Mouse (Mus musculus): Measurements from ENCODE around the gene Krt31. TPM values are rescaled to one million over a fixed set of nuclear protein-coding genes. Genes with fewer than 3 reads are reported as not detected.
A peak's percentile ranks its signal among the peaks of the same experiment; 100 is the strongest.

Gene Krt31
- total RNA-seq, 2 experiments from 2014 or later, result not detected

DNA sequence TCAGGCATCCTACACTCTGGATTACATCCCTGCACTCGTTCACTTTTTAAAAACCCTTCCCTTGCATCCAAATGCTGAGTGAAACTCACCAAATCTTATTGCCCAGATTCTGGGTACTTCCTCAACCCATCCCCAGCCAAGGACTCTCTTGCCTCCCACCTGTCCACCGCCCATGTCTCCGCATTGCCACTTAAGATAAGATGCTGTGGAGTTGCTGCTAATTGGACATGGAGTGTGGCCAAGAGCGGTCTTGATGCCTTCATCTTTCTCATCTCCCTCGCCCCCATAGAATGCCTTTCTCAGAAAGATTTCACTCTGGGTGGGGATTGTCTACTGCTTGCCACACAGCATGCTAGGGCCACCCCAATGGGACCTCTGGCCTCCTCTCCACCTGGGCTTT lies 42.0 kb downstream of the Krt31 start:
- DNase-seq, result no peak
- intact Hi-C loops (cut with DNase I), result no loop called here

DNA sequence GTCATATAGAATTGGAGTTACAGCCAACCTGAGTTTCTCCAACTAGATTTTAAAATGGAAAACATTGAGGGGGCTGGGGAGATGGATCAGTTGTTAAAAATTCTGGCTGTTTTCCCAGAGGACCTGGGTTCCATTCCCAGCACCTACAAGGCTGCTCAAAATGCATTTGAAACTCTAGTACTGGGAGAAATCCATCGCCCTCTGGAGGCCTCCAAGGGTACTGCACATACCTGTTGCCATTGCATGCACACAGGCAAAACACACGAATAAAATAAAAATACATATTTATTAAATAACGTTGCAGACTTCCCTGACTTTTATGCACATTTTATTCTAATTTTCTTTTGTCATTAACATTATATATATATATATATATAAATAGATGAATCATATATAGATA lies 43.7 kb downstream of the Krt31 start:
- intact Hi-C loops (cut with DNase I), result no loop called here
- DNase-seq, result no peak

DNA sequence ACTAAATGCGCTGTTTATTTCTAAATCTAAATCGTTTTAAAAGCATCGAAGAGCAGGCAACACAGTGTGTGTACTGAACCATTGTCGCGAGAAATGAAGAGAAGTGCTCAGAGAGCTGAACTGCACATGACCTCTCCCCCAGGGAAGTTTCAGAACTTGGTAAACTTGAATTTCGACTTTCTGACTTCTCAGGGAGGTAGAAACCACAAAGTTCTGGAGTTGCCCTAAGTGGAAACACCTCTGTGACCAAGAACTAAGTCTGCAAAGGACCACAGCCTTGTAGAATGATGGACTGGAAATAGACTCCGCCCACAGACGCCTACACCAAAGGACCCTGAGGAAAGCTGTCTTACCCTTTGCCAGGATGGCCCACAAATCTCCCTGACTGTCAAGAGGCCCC lies 44.4 kb downstream of the Krt31 start:
- intact Hi-C loops (cut with DNase I), result loop anchor here (2.0 kb wide), 1 partner anchor 541 kb away; no protein-coding TSS in a partner anchor
- no peak for DNase-seq

DNA sequence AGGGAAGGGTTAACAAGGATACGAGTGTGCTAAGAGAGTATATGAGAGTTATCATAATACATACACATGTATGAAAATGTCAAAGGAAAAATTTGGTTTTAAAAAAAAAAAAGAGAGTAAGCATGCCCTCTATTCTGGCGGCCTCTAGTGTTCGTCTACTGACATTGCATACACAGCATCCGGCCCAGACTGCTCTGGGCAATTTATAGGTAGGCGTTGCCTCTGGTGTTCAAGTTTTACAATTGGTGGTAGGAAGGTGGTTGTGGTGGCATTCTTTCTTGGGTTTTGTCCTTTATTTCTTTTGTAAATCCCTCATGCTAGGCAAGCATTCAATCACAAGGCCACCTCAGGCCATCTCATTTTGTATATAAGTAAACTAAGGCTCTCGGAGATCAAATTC lies 45.5 kb downstream of the Krt31 start:
- peak; percentile 35 to 69 for DNase-seq
- intact Hi-C loops (cut with DNase I), result loop anchor here (2.0 kb wide), 1 partner anchor 540 kb away; no protein-coding TSS in a partner anchor

DNA sequence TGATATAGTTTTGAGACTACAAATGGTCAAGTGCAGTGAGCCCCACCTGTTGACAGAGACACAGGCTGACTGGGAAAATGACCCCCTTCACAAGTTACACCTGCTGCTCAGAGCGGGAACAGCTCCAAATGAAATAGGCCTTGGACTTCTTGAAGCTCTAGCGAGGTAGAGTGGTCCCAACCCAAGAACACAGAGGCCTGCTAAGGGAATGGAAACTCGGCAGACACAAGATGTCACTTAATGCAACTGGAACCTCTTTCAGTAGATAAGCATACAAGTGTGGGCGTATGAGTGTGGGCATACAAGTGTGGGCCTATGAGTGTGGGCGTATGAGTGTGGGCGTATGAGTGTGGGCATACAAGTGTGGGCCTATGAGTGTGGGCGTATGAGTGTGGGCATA lies 51.3 kb downstream of the Krt31 start:
- DNase-seq, result no peak
- intact Hi-C loops (cut with DNase I), result no loop called here

Other genes starting within 250 kb of the Krt31 start
- gene Gm11554, start 246.1 kb downstream of the Krt31 start, total RNA-seq (2021), result not detected
- not detected for gene Krtap4-13, start 240.7 kb downstream of the Krt31 start, total RNA-seq (2021)
- gene Gm11564, start 234.9 kb downstream of the Krt31 start, total RNA-seq (2021), result not detected
- gene 2300003K06Rik, start 212.5 kb downstream of the Krt31 start, total RNA-seq (2021), result not detected
- gene Krtap4-16, start 198.9 kb downstream of the Krt31 start, total RNA-seq (2021), result not detected
- gene Gm11568, start 192.6 kb downstream of the Krt31 start, total RNA-seq (2021), result not detected
- not detected for gene Gm11559, start 186.1 kb downstream of the Krt31 start, total RNA-seq (2021)
- gene Krtap9-1, start 177.2 kb downstream of the Krt31 start, total RNA-seq (2021), result not detected
- gene Gm11567, start 171.4 kb downstream of the Krt31 start, total RNA-seq (2021), result not detected
- gene Krtap31-1, start 142.6 kb downstream of the Krt31 start, total RNA-seq (2021), result not detected
- not detected for gene Gm11565, start 135.8 kb downstream of the Krt31 start, total RNA-seq (2021)
- not detected for gene Krtap31-2, start 114.3 kb downstream of the Krt31 start, total RNA-seq (2021)
- not detected for gene Krtap9-5, start 102.1 kb downstream of the Krt31 start, total RNA-seq (2021)
- not detected for gene Krtap29-1, start 71.5 kb downstream of the Krt31 start, total RNA-seq (2021)
- not detected for gene Krtap16-1, start 64.0 kb downstream of the Krt31 start, total RNA-seq (2021)
- not detected for gene Krtap17-1, start 56.6 kb downstream of the Krt31 start, total RNA-seq (2021)
- not detected for gene Krt33a, start 34.3 kb downstream of the Krt31 start, total RNA-seq (2021)
- gene Krt33b, start 20.7 kb downstream of the Krt31 start, total RNA-seq (2021), result not detected
- not detected for gene Krt34, start 9.0 kb downstream of the Krt31 start, total RNA-seq (2021)
- gene Krt32, start 37.7 kb upstream of the Krt31 start, total RNA-seq (2021), result not detected
- gene Krt35, start 45.7 kb upstream of the Krt31 start, total RNA-seq (2021), result not detected
- not detected for gene Krt36, start 55.1 kb upstream of the Krt31 start, total RNA-seq (2021)
- not detected for gene Krt13, start 71.0 kb upstream of the Krt31 start, total RNA-seq (2021)
- gene Krt15, start 85.4 kb upstream of the Krt31 start, total RNA-seq (2021), result under 1 TPM in 1 of 2 experiments, not detected in 1; 0.29 TPM
- 10 to 100 TPM; 10.3 to 16.7 TPM for gene Krt19, start 98.1 kb upstream of the Krt31 start, total RNA-seq (2021)
- not detected for gene Krt9, start 142.7 kb upstream of the Krt31 start, total RNA-seq (2021)
- gene Krt14, start 157.0 kb upstream of the Krt31 start, total RNA-seq (2021), result 1 to 10 TPM; 1.8 to 2.7 TPM
- gene Krt16, start 198.4 kb upstream of the Krt31 start, total RNA-seq (2021), result not detected
- not detected for gene Krt17, start 210.5 kb upstream of the Krt31 start, total RNA-seq (2021)
- not detected for gene Krt42, start 219.3 kb upstream of the Krt31 start, total RNA-seq (2021)

Measured in heart, postnatal 10 days (tissue).